Mouse (Mus musculus) G1E (cell line): ENCODE measurements around the gene Ptpn14. TPM values are rescaled to one million over a fixed set of nuclear protein-coding genes. Genes with fewer than 3 reads are reported as not detected.

Experiments
- ATAC-seq: 2 replicates; pipeline ENCODE4 v1.8.0; 2016; ENCODE audit warnings: mild to moderate bottlenecking; ENCODE audit not compliant: insufficient number of reproducible peaks, poor library complexity, low FRiP score, severe bottlenecking; ENCODE audit errors: extremely low read depth
- DNase-seq: peaks from one replicate; pipeline ENCODE4 v3.0.0; 2012; ENCODE audit warnings: low spot score
- H3K27me3 ChIP-seq: 2 replicates; pipeline ENCODE4 v1.6.1; 2012; ENCODE audit warnings: mild to moderate bottlenecking, low read length, inconsistent platforms; ENCODE audit not compliant: insufficient read depth
- H3K36me3 ChIP-seq: replicated peaks from 2 replicates; pipeline ENCODE3; 2012; ENCODE audit warnings: mild to moderate bottlenecking, inconsistent platforms
- H3K4me1 ChIP-seq: 2 replicates; pipeline ENCODE4 v1.6.1; 2012; ENCODE audit warnings: low read depth, low read length, inconsistent platforms, mixed read lengths; ENCODE audit not compliant: insufficient read depth
- H3K4me3 ChIP-seq: 2 replicates; pipeline ENCODE4 v1.5.1; 2012; ENCODE audit warnings: low read depth, mild to moderate bottlenecking, inconsistent platforms, low read length, moderate library complexity, mixed read lengths
- H3K9me3 ChIP-seq: replicated peaks from 2 replicates; pipeline ENCODE4 v1.6.1; 2012; ENCODE audit warnings: inconsistent platforms
- CTCF ChIP-seq: IDR thresholded peaks from 2 replicates; pipeline ENCODE4 v1.5.1; 2012; ENCODE audit warnings: low read depth, low read length, inconsistent platforms, mixed read lengths
- GATA1 ChIP-seq: IDR thresholded peaks from 2 replicates; pipeline ENCODE4 v1.6.1; 2012; ENCODE audit warnings: borderline replicate concordance, low read length, inconsistent platforms, mixed read lengths
- GATA2 ChIP-seq: IDR thresholded peaks from 2 replicates; pipeline ENCODE4 v1.6.1; 2012; ENCODE audit warnings: low read depth, low read length, inconsistent platforms, borderline replicate concordance
- POLR2AphosphoS5 ChIP-seq: IDR thresholded peaks from 2 replicates; pipeline ENCODE4 v1.6.1; 2012; ENCODE audit warnings: low read depth, low read length, inconsistent platforms; ENCODE audit not compliant: insufficient replicate concordance
- TAL1 ChIP-seq: conservative IDR thresholded peaks from 2 replicates; pipeline ENCODE4 v1.6.1; 2012; ENCODE audit warnings: low read depth, low read length, inconsistent platforms, mixed read lengths
- polyA plus RNA-seq: library from polyadenylated mRNA; stranded (reverse); fragments of >175 nt; gene quantifications from 2 replicates; pipeline ENCODE4 v1.2.3, GENCODE M21; 2012
- total RNA-seq, 2 experiments: library from RNA; stranded (forward) in 1 of 2; stranded (reverse) in 1 of 2; fragments of 200-1000 nt in 1 of 2; fragments of >200 nt in 1 of 2; fragmentation: Nextera tagmentation in 1 of 2; gene quantifications; 2 replicates each; pipeline ENCODE4 v1.2.3; 2014 to 2017

The Ptpn14 gene
- total and polyA plus RNA-seq, 3 experiments, result 0.11 TPM; not detected in 2

GRCm38 (mm10) chr1:189824436-189824835 lies 96.4 kb downstream of the Ptpn14 start:
- TF ChIP-seq GATA1 (no peak), POLR2AphosphoS5 (no peak)
- no peak for DNase-seq
- no peaks in the 10 kb centered on the region for H3K36me3 ChIP-seq
- H3K27me3 ChIP-seq, result no peaks in the 10 kb centered on the region
- H3K4me3 ChIP-seq, result no peak overlapping the region
- H3K4me1 ChIP-seq, result no peaks in the 10 kb centered on the region
- H3K9me3 ChIP-seq, result peaks cover 75% of the 10 kb centered on the region
- no peak for ATAC-seq

DNA sequence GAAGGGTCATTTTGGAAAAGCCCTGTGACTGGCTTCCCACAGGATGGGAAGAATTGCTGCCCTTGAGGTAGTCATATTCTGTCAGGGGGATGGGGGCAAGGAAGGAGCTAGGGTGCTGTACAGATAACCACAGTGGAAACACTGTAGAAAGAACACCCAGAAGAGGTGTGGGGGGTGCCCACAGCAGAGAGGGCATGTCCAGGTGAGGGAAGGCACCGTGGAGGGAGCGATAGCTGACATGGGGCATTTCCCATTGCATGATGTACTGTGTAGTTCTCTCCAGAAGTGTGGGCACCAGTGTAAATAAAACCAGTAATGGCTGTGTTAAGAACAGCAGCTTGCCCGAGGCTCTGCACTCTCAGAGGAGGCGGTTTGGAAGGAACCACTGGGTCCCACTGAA lies 102.3 kb downstream of the Ptpn14 start:
- ATAC-seq (no peak), DNase-seq (no peak)
- H3K36me3 ChIP-seq, result no peaks in the 10 kb centered on the region
- TF ChIP-seq TAL1, result no peak
- TF ChIP-seq POLR2AphosphoS5, result no peak
- no peak for TF ChIP-seq GATA1
- TF ChIP-seq GATA2, result no peak
- TF ChIP-seq CTCF, result no peak
- H3K4me3 ChIP-seq, result no peak overlapping the region
- no peaks in the 10 kb centered on the region for H3K4me1 ChIP-seq
- no peaks in the 10 kb centered on the region for H3K27me3 ChIP-seq
- H3K9me3 ChIP-seq, result peaks cover 75% of the 10 kb centered on the region

DNA sequence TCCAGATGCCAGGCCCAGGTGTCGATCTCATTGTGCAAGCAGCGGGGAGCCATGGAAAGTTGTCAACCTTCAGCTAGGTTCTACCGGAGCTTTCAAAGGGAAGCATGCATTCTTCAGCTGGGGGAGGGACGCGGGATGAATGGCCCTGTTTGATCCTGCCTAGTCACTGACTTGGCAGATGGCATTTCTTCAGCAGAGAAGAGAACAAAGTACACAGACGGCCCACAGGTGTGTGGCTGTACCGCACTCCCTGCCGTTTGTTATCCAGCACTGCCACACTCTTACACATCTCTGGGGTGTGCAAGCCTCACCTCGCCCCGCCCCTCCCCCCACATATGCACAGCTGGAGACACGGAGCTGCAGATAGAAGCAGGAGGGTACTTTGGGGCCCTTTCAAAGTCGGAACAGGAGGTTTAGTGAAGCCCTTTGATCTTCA lies 102.7 kb downstream of the Ptpn14 start:
- H3K9me3 ChIP-seq, result peaks cover 76% of the 10 kb centered on the region
- H3K36me3 ChIP-seq, result no peaks in the 10 kb centered on the region
- no peak overlapping the region for H3K4me3 ChIP-seq
- TF ChIP-seq GATA1 (no peak), CTCF (no peak), POLR2AphosphoS5 (no peak), GATA2 (no peak), TAL1 (no peak)
- DNase-seq (no peak), ATAC-seq (no peak)
- H3K27me3 ChIP-seq, result no peaks in the 10 kb centered on the region
- no peaks in the 10 kb centered on the region for H3K4me1 ChIP-seq

- Histone ChIP-seq H3K4me3 (no peak overlapping the region), H3K27me3 (no peaks in the 10 kb centered on the region), H3K36me3 (no peaks in the 10 kb centered on the region), H3K9me3 (peaks cover 84% of the 10 kb centered on the region), H3K4me1 (no peaks in the 10 kb centered on the region)
- no peak for DNase-seq
- TF ChIP-seq GATA2, result no peak
- no peak for TF ChIP-seq CTCF
- no peak for TF ChIP-seq TAL1
- TF ChIP-seq GATA1, result no peak
- no peak for TF ChIP-seq POLR2AphosphoS5
- no peak for ATAC-seq
These were observed 105.3 kb downstream of the Ptpn14 start for GRCm38 (mm10) chr1:189833351-189833750.

DNA sequence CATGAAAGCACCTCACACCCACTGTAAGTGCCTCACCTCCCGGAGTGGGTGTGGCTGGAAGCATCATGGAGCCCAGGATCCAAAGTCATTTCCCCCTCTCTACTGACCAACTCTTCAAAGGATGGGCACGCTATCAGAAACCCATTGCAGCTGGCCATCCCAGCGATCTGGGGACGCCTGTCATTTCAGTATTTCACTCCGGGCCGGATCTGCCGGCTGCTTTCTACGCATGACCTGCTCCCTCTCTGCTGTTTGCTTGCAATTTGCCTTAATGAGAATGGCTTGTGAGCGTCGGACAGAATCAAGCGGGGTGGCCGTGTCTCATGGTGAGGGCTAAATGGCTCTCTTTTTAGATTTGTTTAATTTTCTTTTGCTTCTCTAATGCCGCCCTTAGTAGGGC lies 106.1 kb downstream of the Ptpn14 start:
- DNase-seq (no peak), ATAC-seq (no peak)
- Histone ChIP-seq H3K4me1 (no peaks in the 10 kb centered on the region), H3K9me3 (peaks cover 82% of the 10 kb centered on the region), H3K36me3 (no peaks in the 10 kb centered on the region), H3K27me3 (no peaks in the 10 kb centered on the region), H3K4me3 (no peak overlapping the region)
- no peak for TF ChIP-seq TAL1
- no peak for TF ChIP-seq GATA2
- no peak for TF ChIP-seq POLR2AphosphoS5
- TF ChIP-seq CTCF, result no peak
- TF ChIP-seq GATA1, result no peak

- Histone ChIP-seq H3K9me3 (peaks cover 93% of the 10 kb centered on the region), H3K27me3 (no peaks in the 10 kb centered on the region), H3K4me1 (no peaks in the 10 kb centered on the region), H3K4me3 (no peak overlapping the region), H3K36me3 (no peaks in the 10 kb centered on the region)
- ATAC-seq, result no peak
- TF ChIP-seq POLR2AphosphoS5, result no peak
- no peak for TF ChIP-seq CTCF
- no peak for TF ChIP-seq GATA2
- no peak for TF ChIP-seq GATA1
- TF ChIP-seq TAL1, result no peak
- no peak for DNase-seq
These were observed 118.3 kb downstream of the Ptpn14 start for GRCm38 (mm10) chr1:189846319-189846718.
